Mouse (Mus musculus) spleen, postnatal 14 days (tissue): ENCODE data around the gene Ttc23.

Source experiments
- DNase-seq, 2 experiments: peaks; one replicate each; pipeline ENCODE4 v3.0.0; 2021 to 2022; ENCODE audit warnings: low spot score in 2 of 2

Gene Ttc23

GRCm38 (mm10) chr7:67741706-67742105 is 94.5 kb downstream of the Ttc23 start:
- no peak for DNase-seq

- no peak for DNase-seq
These were observed 100.6 kb downstream of the Ttc23 start for GRCm38 (mm10) chr7:67747731-67748305.

GRCm38 (mm10) chr7:67749441-67750239 is 102.4 kb downstream of the Ttc23 start:
- no peak for DNase-seq

- no peak for DNase-seq
These were observed 107.4 kb downstream of the Ttc23 start for GRCm38 (mm10) chr7:67754606-67755005.

- DNase-seq, result no peak
These were observed 108.2 kb downstream of the Ttc23 start for GRCm38 (mm10) chr7:67755366-67755765.

GRCm38 (mm10) chr7:67756636-67757035 is 109.4 kb downstream of the Ttc23 start:
- DNase-seq, result no peak

- DNase-seq, result no peak
These were observed 111.3 kb downstream of the Ttc23 start for GRCm38 (mm10) chr7:67758506-67758857.

- DNase-seq, result no peak
These were observed 111.8 kb downstream of the Ttc23 start for GRCm38 (mm10) chr7:67758858-67759628.

GRCm38 (mm10) chr7:67759629-67759995 is 112.4 kb downstream of the Ttc23 start, which contains the start of gene Synm:
Gene Synm (minus strand): TSS chr7:67759742.
- peak; percentile 40 to 61 for DNase-seq

- no peak for DNase-seq
These were observed 116.4 kb downstream of the Ttc23 start for GRCm38 (mm10) chr7:67763625-67764024.

- DNase-seq, result no peak
These were observed 120.9 kb downstream of the Ttc23 start for GRCm38 (mm10) chr7:67768125-67768524.

GRCm38 (mm10) chr7:67769487-67769886 is 122.3 kb downstream of the Ttc23 start:
- DNase-seq, result no peak

GRCm38 (mm10) chr7:67772231-67772630 is 125.0 kb downstream of the Ttc23 start:
- DNase-seq, result no peak

- DNase-seq, result no peak
These were observed 128.4 kb downstream of the Ttc23 start for GRCm38 (mm10) chr7:67775623-67776022.

GRCm38 (mm10) chr7:67776636-67777305 is 129.6 kb downstream of the Ttc23 start:
- no peak for DNase-seq

- no peak for DNase-seq
These were observed 140.7 kb downstream of the Ttc23 start for GRCm38 (mm10) chr7:67787861-67788260.

GRCm38 (mm10) chr7:67788713-67789112 is 141.5 kb downstream of the Ttc23 start:
- peak in 1 of 2 experiments; percentile 28 for DNase-seq

GRCm38 (mm10) chr7:67791256-67791655 is 144.0 kb downstream of the Ttc23 start:
- DNase-seq, result no peak

GRCm38 (mm10) chr7:67793449-67793848 is 146.2 kb downstream of the Ttc23 start:
- no peak for DNase-seq

GRCm38 (mm10) chr7:67797065-67797464 is 149.9 kb downstream of the Ttc23 start:
- no peak for DNase-seq

GRCm38 (mm10) chr7:67798476-67798875 is 151.3 kb downstream of the Ttc23 start:
- no peak for DNase-seq

GRCm38 (mm10) chr7:67800547-67800946 is 153.3 kb downstream of the Ttc23 start:
- no peak for DNase-seq
